Mouse (Mus musculus) MEL (cell line): Measurements from ENCODE around the gene Lrfn5. TPM values are rescaled to one million over a fixed set of nuclear protein-coding genes. Genes with fewer than 3 reads are reported as not detected.

Experiments
- DNase-seq: peaks from one replicate; pipeline ENCODE4 v3.0.0; 2011; ENCODE audit warnings: low read depth, low spot score
- H3K27ac ChIP-seq: 2 replicates; pipeline ENCODE4 v1.5.1; 2012; ENCODE audit warnings: low read depth, mild to moderate bottlenecking, control low read depth, low read length, moderate library complexity; ENCODE audit not compliant: control insufficient read depth
- H3K27me3 ChIP-seq, 2 experiments: fragments of 150-350 bp in 1 of 2; sonication (generic) in 1 of 2; 2 replicates each; pipeline ENCODE4 v1.6.1; 2012; ENCODE audit warnings: low read length in 2 of 2, mild to moderate bottlenecking in 2 of 2, improper control_type of control experiment in 1 of 2, moderate library complexity in 1 of 2; ENCODE audit not compliant: insufficient read depth in 2 of 2, control insufficient read depth in 1 of 2
- H3K36me3 ChIP-seq, 2 experiments: 2 replicates each; pipeline ENCODE4 v1.6.1; 2012 to 2014; ENCODE audit warnings: low read length in 2 of 2, improper control_type of control experiment in 1 of 2, inconsistent platforms in 1 of 2, mild to moderate bottlenecking in 1 of 2; ENCODE audit not compliant: insufficient read depth in 2 of 2, control insufficient read depth in 1 of 2
- H3K4me1 ChIP-seq, 2 experiments: fragments of 150-350 bp in 1 of 2; sonication (generic) in 1 of 2; 2 replicates each; pipeline ENCODE4 v1.6.1; 2012; ENCODE audit warnings: low read length in 2 of 2, improper control_type of control experiment in 1 of 2, mild to moderate bottlenecking in 1 of 2; ENCODE audit not compliant: insufficient read depth in 2 of 2, control insufficient read depth in 1 of 2
- H3K4me3 ChIP-seq, 2 experiments: fragments of 150-350 bp in 1 of 2; sonication (generic) in 1 of 2; 2 replicates each; pipeline ENCODE4 v1.5.1; 2012; ENCODE audit warnings: low read depth in 2 of 2, low read length in 2 of 2, mild to moderate bottlenecking in 2 of 2, moderate library complexity in 2 of 2, control low read depth in 1 of 2, improper control_type of control experiment in 1 of 2; ENCODE audit not compliant: control insufficient read depth in 1 of 2, insufficient read depth in 1 of 2
- H3K79me2 ChIP-seq: 2 replicates; pipeline ENCODE4 v1.6.1; 2012; ENCODE audit warnings: mild to moderate bottlenecking, low read length, moderate library complexity; ENCODE audit not compliant: control insufficient read depth, poor library complexity, insufficient read depth
- H3K9ac ChIP-seq: 2 replicates; pipeline ENCODE4 v1.6.1; 2012; ENCODE audit warnings: low read depth, mild to moderate bottlenecking, control low read depth, low read length, moderate library complexity; ENCODE audit not compliant: control insufficient read depth, poor library complexity, severe bottlenecking
- H3K9me3 ChIP-seq: fragments of 150-350 bp; sonication (generic); replicated peaks from 2 replicates; pipeline ENCODE4 v1.6.1; 2012; ENCODE audit warnings: mild to moderate bottlenecking, low read length, improper control_type of control experiment, moderate library complexity; ENCODE audit not compliant: insufficient read depth
- BHLHE40 ChIP-seq: IDR thresholded peaks from 2 replicates; pipeline ENCODE4 v1.6.1; 2012; ENCODE audit warnings: low read depth, mild to moderate bottlenecking, inconsistent platforms, low read length, improper control_type of control experiment, borderline replicate concordance
- CHD1 ChIP-seq: IDR thresholded peaks from 2 replicates; pipeline ENCODE4 v1.6.1; 2012; ENCODE audit warnings: low read depth, mild to moderate bottlenecking, inconsistent platforms, low read length, improper control_type of control experiment
- CHD2 ChIP-seq: IDR thresholded peaks from 2 replicates; pipeline ENCODE4 v1.6.1; 2011; ENCODE audit warnings: low read length, improper control_type of control experiment
- E2F4 ChIP-seq: IDR thresholded peaks from 2 replicates; pipeline ENCODE4 v1.6.1; 2011; ENCODE audit warnings: low read depth, low read length, improper control_type of control experiment, borderline replicate concordance
- ELF1 ChIP-seq: IDR thresholded peaks from 2 replicates; pipeline ENCODE4 v1.6.1; 2014; ENCODE audit warnings: low read depth, mild to moderate bottlenecking, inconsistent platforms, low read length, improper control_type of control experiment, moderate library complexity
- GABPA ChIP-seq: IDR thresholded peaks from 2 replicates; pipeline ENCODE4 v1.6.1; 2012; ENCODE audit warnings: low read depth, mild to moderate bottlenecking, inconsistent platforms, low read length, improper control_type of control experiment, moderate library complexity
- JUND ChIP-seq: IDR thresholded peaks from 2 replicates; pipeline ENCODE4 v1.6.1; 2011; ENCODE audit warnings: low read depth, mild to moderate bottlenecking, improper control_type of control experiment, low read length
- KAT2A ChIP-seq: conservative IDR thresholded peaks from 2 replicates; pipeline ENCODE4 v1.6.1; 2012; ENCODE audit warnings: low read depth, low read length, improper control_type of control experiment, inconsistent platforms
- MAFK ChIP-seq: IDR thresholded peaks from 2 replicates; pipeline ENCODE4 v1.6.1; 2011; ENCODE audit warnings: low read depth, mild to moderate bottlenecking, low read length, improper control_type of control experiment, borderline replicate concordance
- MXI1 ChIP-seq: IDR thresholded peaks from 2 replicates; pipeline ENCODE4 v1.6.1; 2011; ENCODE audit warnings: mild to moderate bottlenecking, low read depth, low read length, improper control_type of control experiment
- MYB ChIP-seq: IDR thresholded peaks from 2 replicates; pipeline ENCODE4 v1.6.1; 2011; ENCODE audit warnings: mild to moderate bottlenecking, low read depth, low read length, improper control_type of control experiment
- MYC ChIP-seq: IDR thresholded peaks from 2 replicates; pipeline ENCODE4 v1.6.1; 2011; ENCODE audit warnings: low read depth, mild to moderate bottlenecking, low read length, improper control_type of control experiment, moderate library complexity
- NELFE ChIP-seq: IDR thresholded peaks from 2 replicates; pipeline ENCODE4 v1.6.1; 2011; ENCODE audit warnings: low read depth, low read length, improper control_type of control experiment
- NRF1 ChIP-seq: IDR thresholded peaks from 2 replicates; pipeline ENCODE4 v1.6.1; 2014; ENCODE audit warnings: low read depth, mild to moderate bottlenecking, inconsistent platforms, low read length, improper control_type of control experiment, moderate library complexity; ENCODE audit not compliant: poor library complexity, insufficient read depth, severe bottlenecking
- POLR2AphosphoS5 ChIP-seq: IDR thresholded peaks from 2 replicates; pipeline ENCODE4 v1.6.1; 2012; ENCODE audit warnings: low read depth, borderline replicate concordance, mild to moderate bottlenecking, inconsistent platforms, low read length, moderate library complexity, mixed read lengths
- RAD21 ChIP-seq: IDR thresholded peaks from 2 replicates; pipeline ENCODE4 v1.6.1; 2011; ENCODE audit warnings: mild to moderate bottlenecking, low read depth, low read length, improper control_type of control experiment
- RCOR1 ChIP-seq: IDR thresholded peaks from 2 replicates; pipeline ENCODE4 v1.6.1; 2012; ENCODE audit warnings: low read depth, mild to moderate bottlenecking, inconsistent platforms, low read length, improper control_type of control experiment
- SIN3A ChIP-seq: IDR thresholded peaks from 2 replicates; pipeline ENCODE4 v1.6.1; 2012; ENCODE audit warnings: low read length, improper control_type of control experiment, inconsistent platforms
- SMC3 ChIP-seq: IDR thresholded peaks from 2 replicates; pipeline ENCODE4 v1.6.1; 2011; ENCODE audit warnings: low read depth, low read length, improper control_type of control experiment
- TAL1 ChIP-seq: IDR thresholded peaks from 2 replicates; pipeline ENCODE4 v1.6.1; 2012; ENCODE audit warnings: mild to moderate bottlenecking, inconsistent platforms, low read length, moderate library complexity, mixed read lengths
- TBP ChIP-seq: IDR thresholded peaks from 2 replicates; pipeline ENCODE4 v1.8.0; 2011; ENCODE audit warnings: low read depth, low read length, improper control_type of control experiment
- TCF12 ChIP-seq: IDR thresholded peaks from 2 replicates; pipeline ENCODE4 v1.6.1; 2014; ENCODE audit warnings: low read depth, mild to moderate bottlenecking, inconsistent platforms, low read length, improper control_type of control experiment, moderate library complexity
- ZKSCAN1 ChIP-seq: IDR thresholded peaks from 2 replicates; pipeline ENCODE4 v1.6.1; 2012; ENCODE audit warnings: low read depth, mild to moderate bottlenecking, inconsistent platforms, low read length, improper control_type of control experiment, moderate library complexity
- ZNF384 ChIP-seq: IDR thresholded peaks from 2 replicates; pipeline ENCODE4 v1.6.1; 2012; ENCODE audit warnings: low read depth, mild to moderate bottlenecking, inconsistent platforms, low read length, improper control_type of control experiment
- polyA plus RNA-seq, 2 experiments: library from polyadenylated mRNA; stranded (reverse) in 1 of 2; unstranded in 1 of 2; fragments of >175 nt in 1 of 2; fragments of >200 nt in 1 of 2; gene quantifications; 2 replicates each; pipeline versions ENCODE4 v1.2.1 to v1.2.4; 2012; ENCODE audit warnings: low replicate concordance in 2 of 2, low read depth in 1 of 2; ENCODE audit not compliant: insufficient read length in 2 of 2, insufficient read depth in 1 of 2, missing spikeins in 1 of 2
- total RNA-seq: library from RNA; depleted of rRNA; stranded (reverse); fragments of 300-350 nt; gene quantifications from 2 replicates; pipeline ENCODE4 v1.2.3, GENCODE M21; 2012

Lrfn5 gene
- total and polyA plus RNA-seq, 3 experiments, result not detected

DNA sequence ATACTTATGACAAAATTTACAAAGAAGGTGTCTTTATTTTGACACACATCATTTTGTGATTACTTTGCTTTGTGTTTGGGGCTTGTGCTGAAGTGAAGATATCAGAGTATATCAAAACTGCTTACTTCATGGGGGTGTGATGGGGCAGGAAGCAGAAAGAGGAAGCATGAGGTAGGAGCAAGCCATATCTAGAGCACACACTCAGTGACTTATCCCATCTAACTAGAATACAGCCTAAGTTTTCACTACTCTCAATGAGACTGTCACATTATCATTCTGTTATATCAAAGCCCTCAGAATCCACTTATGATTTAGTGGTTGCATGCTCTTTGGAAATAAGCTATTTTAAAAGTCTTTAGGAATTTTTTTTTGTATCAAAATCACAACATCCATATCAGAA, 77.4 kb downstream of the Lrfn5 start (continued):
- TF ChIP-seq ELF1 (0 out of 2 replicates have a peak, but pooled peaks have one; percentile 21), ZKSCAN1 (no peak)

DNA sequence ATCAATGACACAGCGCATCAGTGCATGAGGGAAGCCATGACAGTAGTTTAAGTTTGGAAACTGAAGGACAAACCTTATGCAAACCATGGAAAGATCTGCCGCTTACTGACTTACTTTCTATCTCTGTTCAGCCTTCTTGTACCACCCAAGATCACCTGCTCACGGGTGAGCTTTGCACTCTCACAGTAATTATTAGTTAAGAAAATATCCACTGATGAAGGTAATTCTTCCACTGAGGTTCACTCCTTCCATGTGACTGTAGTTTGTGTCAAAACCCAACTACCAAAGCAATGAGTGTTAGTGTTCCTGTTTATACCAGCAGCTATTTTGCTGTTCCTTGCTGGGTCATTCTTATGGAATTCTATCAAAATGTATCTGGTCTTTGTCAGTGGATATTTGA, 84.9 kb downstream of the Lrfn5 start:
- DNase-seq, result no peak
- no peaks in the 10 kb centered on the region for H3K9me3 ChIP-seq
- H3K27me3 ChIP-seq, result no peaks in the 10 kb centered on the region
- no peaks in the 10 kb centered on the region for H3K36me3 ChIP-seq
- H3K4me3 ChIP-seq, result no peak overlapping the region
- H3K79me2 ChIP-seq, result no peaks in the 10 kb centered on the region
- TF ChIP-seq MYB (no peak), ZNF384 (no peak), MYC (no peak), ELF1 (no peak), E2F4 (no peak), TAL1 (no peak)
- H3K4me1 ChIP-seq, result no peaks in the 10 kb centered on the region
- H3K27ac ChIP-seq, result no peak overlapping the region
- no peak overlapping the region for H3K9ac ChIP-seq

DNA sequence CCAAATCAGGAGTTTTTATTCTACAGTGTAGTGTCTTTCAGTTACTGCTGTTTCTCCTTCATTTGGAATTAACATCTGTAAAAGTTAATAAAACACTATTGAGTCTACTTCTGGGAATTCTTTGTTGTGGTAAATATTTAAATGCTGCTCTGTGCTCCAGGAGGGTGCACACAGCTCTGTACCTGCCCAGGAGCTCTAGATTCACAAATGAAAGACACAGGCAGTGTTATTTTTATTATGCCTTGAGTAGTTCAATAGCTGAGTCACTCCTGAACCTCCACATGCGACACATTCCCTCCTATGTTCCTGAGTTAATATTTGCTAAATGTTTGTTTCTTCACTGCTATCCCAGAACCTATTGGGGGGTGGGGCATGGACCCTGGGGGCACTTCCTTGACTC, 87.1 kb downstream of the Lrfn5 start:
- TF ChIP-seq ZNF384 (no peak), SIN3A (no peak), ELF1 (no peak), BHLHE40 (no peak), CHD2 (no peak), MXI1 (no peak), SMC3 (no peak), RCOR1 (no peak), JUND (no peak), NRF1 (no peak), KAT2A (no peak), RAD21 (no peak), TBP (no peak), MAFK (no peak), NELFE (no peak), TCF12 (no peak), GABPA (no peak), CHD1 (no peak), POLR2AphosphoS5 (no peak)
- TF ChIP-seq, all 39 proteins: peak for 0
- H3K79me2 ChIP-seq, result no peaks in the 10 kb centered on the region

More for the DNA sequence above, 87.1 kb downstream of the Lrfn5 start:
- Histone ChIP-seq H3K9ac (no peak overlapping the region), H3K4me3 (no peak overlapping the region), H3K36me3 (no peaks in the 10 kb centered on the region), H3K4me1 (no peaks in the 10 kb centered on the region), H3K27me3 (no peaks in the 10 kb centered on the region), H3K9me3 (no peaks in the 10 kb centered on the region), H3K27ac (no peak overlapping the region)
- no peak for DNase-seq
